Mouse (Mus musculus) layer of hippocampus, adult 18-20 months (tissue): ENCODE results near the gene Zfp78. TPM values are rescaled to one million over a fixed set of nuclear protein-coding genes. Genes with fewer than 3 reads are reported as not detected.
"Not testable (repeated sequence)": the region's sequence is repeated elsewhere in the genome, so short reads cannot be mapped to it uniquely, and the experiment has no call there.

Experiments used
- DNase-seq, 2 experiments: peaks; one replicate each; pipeline ENCODE4 v3.0.0; 2022; ENCODE audit warnings: low spot score in 2 of 2
- long read RNA-seq: library from polyadenylated mRNA; stranded (forward); transcript quantifications from one replicate; pipeline ENCODE4 v2.0.0, GENCODE M21; 2021
- total RNA-seq, 2 experiments: library from RNA; stranded (reverse); gene quantifications; 2 replicates each; pipeline ENCODE4 v1.2.3; 2021

Gene Zfp78
- total RNA-seq, result 1 to 10 TPM; 4.8 to 6.9 TPM
- long read RNA-seq, partial matches to known transcripts, result 0 of 6 reads
- long read RNA-seq, other reads (novel, unspliced or antisense), result 5 of 6 reads

GRCm38 (mm10) chr7:6363047-6363488 is at the start of gene Zfp78:
Gene Zfp78 (plus strand): TSS chr7:6363280.
- DNase-seq, result peak in 1 of 2 experiments; percentile 92

GRCm38 (mm10) chr7:6330458-6331232 is 32.4 kb upstream of the Zfp78 start:
- peak; percentile 22 to 51 for DNase-seq

GRCm38 (mm10) chr7:6331233-6331956 is 31.7 kb upstream of the Zfp78 start, which contains the start of gene Zfp583:
Gene Zfp583 (minus strand): TSS chr7:6331285.
- peak; percentile 86 to 91 for DNase-seq

- DNase-seq, result no peak
Observed at GRCm38 (mm10) chr7:6339865-6340264, 23.2 kb upstream of the Zfp78 start.

GRCm38 (mm10) chr7:6343501-6344071 is 19.5 kb upstream of the Zfp78 start, which contains the start of gene Gm3854:
Gene Gm3854 (plus strand): TSS chr7:6343759.
- DNase-seq, result peak; percentile 82 to 89

- DNase-seq, result no peak
Observed at GRCm38 (mm10) chr7:6344124-6344523, 19.0 kb upstream of the Zfp78 start.

- no peak for DNase-seq
Observed at GRCm38 (mm10) chr7:6358121-6358520, 5.0 kb upstream of the Zfp78 start.

- peak in 1 of 2 experiments; percentile 46 for DNase-seq
Observed at GRCm38 (mm10) chr7:6358937-6359590, 4.0 kb upstream of the Zfp78 start.

- DNase-seq, result no peak
Observed at GRCm38 (mm10) chr7:6360477-6361060, 2.5 kb upstream of the Zfp78 start.

- DNase-seq, result no peak
Observed at GRCm38 (mm10) chr7:6361756-6362155, 1.3 kb upstream of the Zfp78 start.

- DNase-seq, result peak; percentile 99
Observed at GRCm38 (mm10) chr7:6362268-6363046, 623 bp upstream of the Zfp78 start.

- DNase-seq, result no peak
Observed at GRCm38 (mm10) chr7:6364761-6365160, 1.7 kb downstream of the Zfp78 start.

GRCm38 (mm10) chr7:6367185-6367584 is 4.1 kb downstream of the Zfp78 start:
- no peak for DNase-seq

GRCm38 (mm10) chr7:6368146-6368545 is 5.1 kb downstream of the Zfp78 start:
- not testable (repeated sequence) for DNase-seq

- DNase-seq, result no peak
Observed at GRCm38 (mm10) chr7:6369460-6369859, 6.4 kb downstream of the Zfp78 start.

- no peak for DNase-seq
Observed at GRCm38 (mm10) chr7:6372993-6373392, 9.9 kb downstream of the Zfp78 start.

GRCm38 (mm10) chr7:6378441-6378840 is 15.4 kb downstream of the Zfp78 start:
- DNase-seq, result peak; percentile 40 to 78

- DNase-seq, result no peak
Observed at GRCm38 (mm10) chr7:6381431-6381830, 18.4 kb downstream of the Zfp78 start.

- DNase-seq, result peak; percentile 85 to 92
Observed at GRCm38 (mm10) chr7:6383044-6383455, 20.0 kb downstream of the Zfp78 start, which contains the start of gene Zfp28. Gene Zfp28 (plus strand): TSS chr7:6383295.

- DNase-seq, result no peak
Observed at GRCm38 (mm10) chr7:6384011-6384410, 20.9 kb downstream of the Zfp78 start.
